Mouse (Mus musculus) telencephalon, adult 2 months (tissue): ENCODE data around the gene Mitf.

Source experiments
- DNase-seq: peaks from one replicate; pipeline ENCODE4 v3.0.0-alpha.2; 2011; ENCODE audit warnings: low read depth, low spot score

The Mitf gene

GRCm38 (mm10) chr6:97881935-97882334 is 75.1 kb downstream of the Mitf start:
- no peak for DNase-seq

DNA sequence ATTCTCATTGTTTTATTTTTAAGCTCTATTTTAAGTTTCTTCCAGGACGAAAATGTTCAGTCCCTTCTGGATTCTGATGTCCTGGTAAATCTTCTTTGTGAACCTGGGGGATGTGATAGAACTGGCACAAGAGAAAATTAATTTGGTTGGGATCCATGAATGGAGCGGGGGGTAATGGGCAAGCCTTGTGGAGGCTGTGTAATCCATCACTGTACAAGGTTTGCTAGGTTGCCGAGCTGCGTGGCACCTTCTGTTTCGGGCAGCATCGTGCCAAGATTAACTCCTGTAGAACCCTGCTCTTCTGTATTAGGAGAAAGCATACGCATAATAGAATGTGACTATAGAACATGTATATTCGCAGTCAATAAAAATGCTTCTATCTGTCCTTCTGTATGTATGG is 76.1 kb downstream of the Mitf start:
- DNase-seq, result peak; percentile 18

GRCm38 (mm10) chr6:97883496-97883895 is 76.6 kb downstream of the Mitf start:
- DNase-seq, result peak; percentile 32

DNA sequence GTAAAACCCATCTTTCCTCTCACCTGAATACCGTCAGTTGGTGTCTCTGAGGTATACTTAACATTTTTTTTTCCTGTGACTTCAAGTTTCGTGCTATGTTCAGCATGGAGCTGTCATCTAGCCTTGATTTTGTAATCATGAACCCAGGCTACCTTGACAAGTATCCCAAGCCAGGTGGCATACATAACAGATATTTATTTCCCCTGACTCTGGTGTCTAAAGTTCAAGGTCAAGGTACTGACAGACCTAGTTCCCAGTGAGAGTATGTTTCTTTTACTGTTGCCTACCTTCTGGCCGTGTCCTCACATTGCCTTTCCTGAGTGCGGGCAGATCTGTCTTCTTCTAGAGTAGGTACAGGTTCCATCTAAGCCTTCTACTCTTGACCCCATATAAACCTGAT is 78.1 kb downstream of the Mitf start:
- DNase-seq, result no peak

DNA sequence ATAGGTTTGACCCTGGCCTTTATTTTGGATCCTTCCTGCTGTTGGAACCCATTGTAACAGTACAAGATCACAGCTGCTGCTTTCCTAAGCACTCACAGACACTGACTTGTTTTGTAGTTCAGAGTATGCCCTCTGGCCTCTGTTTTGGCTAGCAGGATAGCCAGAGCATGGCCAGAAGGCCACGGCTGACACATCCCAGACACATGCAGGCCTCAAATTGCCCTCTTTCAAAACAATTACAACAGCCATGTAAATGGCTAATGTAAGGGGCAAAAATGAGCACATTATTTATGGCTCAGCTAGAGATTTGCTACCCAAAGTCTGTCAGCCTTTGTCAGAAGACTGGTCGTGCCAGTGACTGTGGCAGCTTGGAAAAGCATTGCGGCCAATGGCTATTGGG is 78.8 kb downstream of the Mitf start:
- DNase-seq, result no peak

DNA sequence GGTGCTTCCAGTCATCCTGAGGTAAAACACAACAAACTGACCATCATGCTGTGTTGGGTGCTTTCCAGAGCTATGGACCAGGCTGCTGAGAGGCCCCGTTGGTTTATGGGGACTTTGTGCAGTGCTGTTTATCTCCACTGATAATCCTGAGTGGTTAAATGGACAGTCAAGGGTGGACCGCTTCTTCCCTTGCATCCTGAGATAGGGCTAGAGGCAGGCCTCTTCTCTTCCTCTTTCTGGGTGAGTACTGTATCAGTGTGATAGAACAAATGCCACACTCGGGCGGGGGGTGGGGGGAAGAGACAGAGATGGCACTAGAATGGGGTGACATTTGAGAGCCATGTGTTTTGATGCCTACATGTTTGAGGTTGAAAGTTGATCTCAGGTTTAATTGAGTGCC is 81.0 kb downstream of the Mitf start:
- no peak for DNase-seq

- DNase-seq, result no peak
These were observed 81.7 kb downstream of the Mitf start for GRCm38 (mm10) chr6:97888596-97888995.

GRCm38 (mm10) chr6:97893546-97893945 is 86.7 kb downstream of the Mitf start:
- DNase-seq, result no peak

GRCm38 (mm10) chr6:97897191-97897590 is 90.3 kb downstream of the Mitf start:
- no peak for DNase-seq

DNA sequence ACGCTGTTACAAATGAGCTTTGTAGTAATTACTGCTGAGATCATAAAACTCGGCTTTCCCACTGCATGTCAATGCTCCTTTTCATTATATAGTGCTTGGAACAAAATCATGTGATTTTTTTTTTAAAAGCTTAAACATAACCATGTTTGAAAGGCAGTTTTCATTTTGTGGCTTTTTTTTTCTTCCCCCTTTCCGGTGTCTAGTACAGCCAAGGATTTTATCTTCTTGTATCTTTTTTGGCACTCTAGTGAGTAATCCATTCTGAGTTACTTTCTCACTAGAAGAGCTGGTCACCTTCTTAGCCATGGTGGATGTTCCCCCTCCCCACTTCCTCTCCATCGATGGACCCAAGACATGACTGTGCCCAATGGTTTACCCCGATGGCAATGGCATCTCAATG is 91.2 kb downstream of the Mitf start:
- no peak for DNase-seq

DNA sequence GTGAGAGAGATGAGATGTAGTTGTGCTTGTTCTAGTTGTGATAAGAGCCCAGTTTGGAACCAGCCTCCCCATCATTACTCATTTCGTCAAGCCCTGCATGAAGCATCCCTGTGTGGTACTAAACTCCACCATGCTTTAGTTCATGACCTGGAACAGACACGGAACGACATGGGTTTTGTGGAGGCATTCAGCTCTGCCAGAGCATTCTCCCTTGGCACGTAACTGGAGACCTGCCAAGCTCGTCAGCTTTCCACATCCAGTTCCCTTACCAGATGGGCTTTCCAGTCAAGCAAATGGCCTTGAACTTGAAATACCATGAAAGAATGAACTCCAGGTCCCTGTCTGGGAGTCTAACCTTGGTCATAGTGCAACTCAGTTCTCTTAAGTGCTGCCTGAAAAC is 94.7 kb downstream of the Mitf start:
- DNase-seq, result no peak

GRCm38 (mm10) chr6:97902205-97902604 is 95.4 kb downstream of the Mitf start:
- DNase-seq, result no peak

- DNase-seq, result no peak
These were observed 107.9 kb downstream of the Mitf start for GRCm38 (mm10) chr6:97914768-97915167.

GRCm38 (mm10) chr6:97916386-97916903 is 109.6 kb downstream of the Mitf start:
- no peak for DNase-seq

- DNase-seq, result no peak
These were observed 111.2 kb downstream of the Mitf start for GRCm38 (mm10) chr6:97918051-97918450.

- DNase-seq, result no peak
These were observed 111.6 kb downstream of the Mitf start for GRCm38 (mm10) chr6:97918481-97918880.

- no peak for DNase-seq
These were observed 112.4 kb downstream of the Mitf start for GRCm38 (mm10) chr6:97919287-97919686.

- no peak for DNase-seq
These were observed 114.7 kb downstream of the Mitf start for GRCm38 (mm10) chr6:97921591-97921990.

GRCm38 (mm10) chr6:97924221-97924620 is 117.4 kb downstream of the Mitf start:
- no peak for DNase-seq

DNA sequence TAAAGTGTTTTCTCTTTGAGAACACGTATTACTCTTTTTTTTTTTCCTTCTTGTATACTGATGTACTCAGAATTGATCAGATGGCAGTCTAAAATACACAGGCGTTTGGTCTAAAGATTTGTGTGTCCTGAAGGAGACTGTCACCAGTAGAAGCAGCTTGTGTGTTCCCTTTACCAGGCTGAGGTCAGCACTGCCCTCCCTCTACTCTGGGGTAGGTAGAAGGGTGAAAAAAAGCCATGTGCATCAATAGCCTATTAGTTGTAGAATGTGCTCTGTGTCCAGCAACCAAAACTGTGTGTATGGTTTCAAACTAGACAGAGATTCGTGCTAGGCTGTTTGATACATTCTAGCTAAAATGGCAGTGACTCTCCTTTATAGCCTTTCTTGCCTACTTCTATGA is 122.2 kb downstream of the Mitf start:
- DNase-seq, result no peak

- DNase-seq, result no peak
These were observed 122.6 kb downstream of the Mitf start for GRCm38 (mm10) chr6:97929466-97929865.

- DNase-seq, result no peak
These were observed 130.3 kb downstream of the Mitf start for GRCm38 (mm10) chr6:97937139-97937538.

- no peak for DNase-seq
These were observed 131.2 kb downstream of the Mitf start for GRCm38 (mm10) chr6:97937897-97938614.

DNA sequence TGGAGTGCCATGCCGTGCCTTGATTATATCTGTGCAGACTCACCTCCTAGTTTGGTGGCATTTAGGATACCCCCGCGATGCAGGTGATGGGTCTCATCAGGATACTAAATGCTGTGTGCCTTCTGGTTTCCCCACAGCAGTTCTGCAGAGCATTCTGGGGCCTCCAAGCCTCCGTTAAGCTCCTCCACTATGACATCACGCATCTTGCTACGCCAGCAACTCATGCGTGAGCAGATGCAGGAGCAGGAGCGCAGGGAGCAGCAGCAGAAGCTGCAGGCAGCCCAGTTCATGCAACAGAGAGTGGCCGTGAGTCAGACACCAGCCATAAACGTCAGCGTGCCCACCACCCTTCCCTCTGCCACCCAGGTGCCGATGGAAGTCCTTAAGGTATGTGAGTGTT is 134.1 kb downstream of the Mitf start:
- no peak for DNase-seq
